Mouse (Mus musculus) brain, embryonic 14.5 days (tissue): ENCODE measurements around the gene Nr1i3. TPM values are rescaled to one million over a fixed set of nuclear protein-coding genes. Genes with fewer than 3 reads are reported as not detected.

Experiments
- DNase-seq: peaks from one replicate; pipeline ENCODE4 v3.0.0-alpha.2; 2011; ENCODE audit warnings: low read depth
- CTCF ChIP-seq: fragments of 200-500 bp; IDR thresholded peaks from 2 replicates; pipeline ENCODE4 v1.5.1; 2012; ENCODE audit warnings: inconsistent platforms, mild to moderate bottlenecking, moderate library complexity, borderline replicate concordance; ENCODE audit not compliant: insufficient read depth, insufficient read length; ENCODE audit errors: extremely low read depth
- POLR2A ChIP-seq: fragments of 200-500 bp; IDR thresholded peaks from 2 replicates; pipeline ENCODE4 v1.6.1; 2012; ENCODE audit warnings: mild to moderate bottlenecking, inconsistent platforms, borderline replicate concordance; ENCODE audit not compliant: poor library complexity, insufficient read depth, insufficient read length, severe bottlenecking; ENCODE audit errors: extremely low read depth
- polyA plus RNA-seq: library from polyadenylated mRNA; depleted of rRNA; stranded (reverse); fragments of >200 nt; gene quantifications from 2 replicates; pipeline ENCODE4 v1.2.3, GENCODE M21; 2012

The Nr1i3 gene
- polyA plus RNA-seq, 1 experiment = 0.03 TPM

GRCm38 (mm10) chr1:171187851-171188700 lies 25.7 kb upstream of the Nr1i3 start:
- DNase-seq = peak; percentile 48
- TF ChIP-seq POLR2A = no peak
- no peak for TF ChIP-seq CTCF

DNA sequence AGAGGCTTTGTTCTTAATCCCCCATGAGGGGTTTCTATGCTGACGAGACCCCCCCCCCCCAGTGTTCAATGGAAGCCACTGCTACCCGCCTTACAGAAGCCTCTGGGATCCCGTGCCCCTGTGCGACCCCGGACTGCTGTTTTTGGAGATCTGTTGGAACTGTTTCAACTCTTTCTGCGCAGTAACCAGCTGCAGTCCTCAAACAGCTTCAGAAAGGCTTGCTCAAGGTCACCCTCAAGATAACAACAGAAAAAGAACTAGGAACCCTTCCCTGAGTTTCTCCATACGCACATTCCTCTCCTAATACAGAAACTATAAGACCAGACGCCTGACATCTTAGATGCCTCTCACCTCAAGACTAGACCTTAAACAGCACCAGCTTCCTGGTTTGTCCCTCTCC lies 24.7 kb upstream of the Nr1i3 start:
- peak; percentile 62 for DNase-seq
- TF ChIP-seq POLR2A (no peak), CTCF (no peak)

- TF ChIP-seq CTCF = no peak
- no peak for TF ChIP-seq POLR2A
- DNase-seq = peak; percentile 49
These were observed 24.2 kb upstream of the Nr1i3 start for GRCm38 (mm10) chr1:171189476-171190114.

DNA sequence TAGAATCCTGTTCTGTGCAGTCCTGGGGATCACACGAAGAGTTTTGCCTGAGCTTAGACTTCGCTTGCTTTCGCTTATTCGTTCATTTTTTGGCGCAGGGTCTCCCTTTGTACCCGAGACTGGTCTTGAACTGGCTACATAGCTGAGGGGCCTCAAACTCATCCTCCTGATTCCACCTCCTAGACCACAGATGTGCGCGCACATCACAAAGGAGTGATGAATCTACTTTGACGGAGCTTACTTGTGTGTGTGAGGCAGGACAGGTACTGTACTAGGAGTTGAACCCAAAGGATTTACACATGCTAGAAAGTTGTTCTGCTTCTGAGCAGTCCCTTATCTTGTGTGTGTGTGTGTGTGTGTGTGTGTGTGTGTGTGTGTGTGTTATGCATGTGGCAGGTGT lies 22.9 kb upstream of the Nr1i3 start:
- TF ChIP-seq POLR2A = no peak
- no peak for TF ChIP-seq CTCF
- no peak for DNase-seq

- no peak for DNase-seq
- TF ChIP-seq POLR2A (no peak), CTCF (no peak)
These were observed 21.5 kb upstream of the Nr1i3 start for GRCm38 (mm10) chr1:171192283-171192682.

GRCm38 (mm10) chr1:171193093-171193840 lies 20.5 kb upstream of the Nr1i3 start:
- peak; percentile 77 for DNase-seq
- TF ChIP-seq POLR2A (no peak), CTCF (no peak)

- TF ChIP-seq POLR2A (no peak), CTCF (no peak)
These were observed 19.6 kb upstream of the Nr1i3 start for GRCm38 (mm10) chr1:171193911-171194830.

GRCm38 (mm10) chr1:171195046-171195822 lies 18.5 kb upstream of the Nr1i3 start:
- DNase-seq = peak; percentile 23
- TF ChIP-seq CTCF (no peak), POLR2A (no peak)

More at GRCm38 (mm10) chr1:171193911-171194830, 19.6 kb upstream of the Nr1i3 start:
- no peak for DNase-seq

GRCm38 (mm10) chr1:171195887-171196397 lies 17.8 kb upstream of the Nr1i3 start, which contains the start of gene Pcp4l1:
Pcp4l1 (minus strand) TSS chr1:171196268.
- TF ChIP-seq POLR2A (no peak), CTCF (no peak)
- DNase-seq = peak; percentile 84
